Mouse (Mus musculus): ENCODE data around the gene Gm17078.

DNA sequence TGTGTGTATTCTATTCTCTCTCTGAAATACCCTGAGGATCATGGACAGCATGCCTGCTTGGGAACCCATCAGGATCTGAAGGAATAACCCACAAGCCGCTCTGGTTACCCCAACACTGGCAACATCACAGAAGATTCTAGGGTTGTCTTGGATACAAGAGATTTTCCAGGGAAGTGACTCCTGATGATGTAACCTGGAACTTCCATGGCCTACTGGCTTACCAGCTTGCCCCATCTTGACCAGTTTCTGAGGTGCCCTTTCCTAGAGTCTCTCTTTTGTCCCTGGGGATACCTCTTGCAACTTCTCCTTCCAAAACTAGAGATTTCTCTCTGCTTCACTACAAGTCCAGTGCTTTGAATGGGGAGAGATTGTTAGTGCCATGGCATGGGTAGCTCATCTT is at the start of gene Gm17078:
- TF ChIP-seq CTCF (IDR thresholded peaks at IDR 0.05; ENCODE audit: borderline replicate concordance, control insufficient read depth, extremely low read depth, insufficient read depth, low read length, poor library complexity) (no peak), POLR2A (IDR thresholded peaks at IDR 0.05; ENCODE audit: control insufficient read depth, extremely low read depth, insufficient read depth, low read length, poor library complexity) (no peak)

Data from thymus, adult 2 months (tissue).